Mouse (Mus musculus) spleen, postnatal 10 days (tissue): ENCODE measurements at regions not wholly inside any gene's neighbourhood (a gene's known extent, or its start where the extent isn't known, plus 50 kb on each side); places are given as distances from the start of the nearest gene placed in this dataset.
"Not testable (repeated sequence)": the region's sequence is repeated elsewhere in the genome, so short reads cannot be mapped to it uniquely, and the experiment has no call there.

Source experiments
- DNase-seq, 2 experiments: peaks; one replicate each; pipeline ENCODE4 v3.0.0; 2021 to 2022; ENCODE audit warnings: low spot score in 2 of 2

DNA sequence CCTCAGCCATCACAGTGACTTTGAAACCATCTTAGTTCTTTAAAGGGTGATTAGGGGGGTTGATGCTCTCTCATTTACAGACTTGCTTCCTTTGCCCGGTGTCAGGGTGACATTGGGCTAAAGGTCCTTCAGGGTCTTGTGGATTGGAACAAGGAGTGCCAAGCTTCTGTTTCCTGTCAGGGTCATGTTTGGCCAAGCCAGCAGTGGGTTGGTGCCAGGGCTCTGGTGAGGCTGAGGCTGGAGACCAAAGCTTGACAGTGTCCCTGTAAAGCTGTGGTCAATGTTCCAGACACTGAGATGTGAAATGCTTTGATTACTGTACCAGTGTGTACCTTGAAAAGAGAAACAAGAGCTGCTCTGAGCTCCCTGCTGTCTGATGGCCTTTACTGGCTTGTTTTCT lies 150.8 kb upstream of the Fam3c start:
- DNase-seq: no peak

DNA sequence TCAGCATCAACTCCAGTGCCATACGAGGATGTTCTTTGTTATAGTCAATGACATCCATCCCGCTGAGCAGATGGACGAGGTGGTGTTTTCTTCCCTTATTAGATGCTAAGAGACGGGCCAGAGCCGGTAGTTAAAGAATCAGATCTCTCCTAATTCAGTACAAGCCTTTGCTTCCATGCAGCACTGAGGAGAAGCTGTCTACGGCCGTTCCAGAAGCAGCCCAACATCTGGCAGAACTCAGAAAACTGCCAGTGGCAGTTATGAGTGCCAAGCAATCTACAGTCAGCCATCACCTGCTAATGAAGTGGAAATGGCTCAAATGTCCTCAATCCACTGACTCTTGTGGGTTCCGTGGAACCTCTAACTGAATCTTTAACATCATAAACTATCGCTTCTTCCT lies 141.3 kb upstream of the Fam3c start:
- no peak for DNase-seq

DNA sequence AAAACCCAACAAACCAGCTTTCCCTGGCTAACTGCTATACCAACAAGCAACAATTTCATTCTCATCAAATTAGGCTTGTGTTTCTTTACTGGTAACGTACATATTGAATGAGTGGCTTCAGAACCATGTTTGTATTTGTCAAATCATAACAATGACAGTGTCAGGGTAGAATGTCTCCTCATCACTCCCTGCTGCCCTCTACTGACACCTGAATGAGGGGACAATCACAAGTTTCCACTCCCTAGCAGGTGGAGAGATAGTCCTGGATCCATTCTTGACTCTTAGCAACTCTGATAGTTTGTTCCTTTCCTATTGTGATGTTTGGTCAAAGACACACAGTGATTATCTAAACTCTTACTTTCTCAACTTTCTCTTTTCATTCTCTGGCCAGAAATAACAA lies 140.4 kb upstream of the Fam3c start:
- peak in 1 of 2 experiments; percentile 36 for DNase-seq

DNA sequence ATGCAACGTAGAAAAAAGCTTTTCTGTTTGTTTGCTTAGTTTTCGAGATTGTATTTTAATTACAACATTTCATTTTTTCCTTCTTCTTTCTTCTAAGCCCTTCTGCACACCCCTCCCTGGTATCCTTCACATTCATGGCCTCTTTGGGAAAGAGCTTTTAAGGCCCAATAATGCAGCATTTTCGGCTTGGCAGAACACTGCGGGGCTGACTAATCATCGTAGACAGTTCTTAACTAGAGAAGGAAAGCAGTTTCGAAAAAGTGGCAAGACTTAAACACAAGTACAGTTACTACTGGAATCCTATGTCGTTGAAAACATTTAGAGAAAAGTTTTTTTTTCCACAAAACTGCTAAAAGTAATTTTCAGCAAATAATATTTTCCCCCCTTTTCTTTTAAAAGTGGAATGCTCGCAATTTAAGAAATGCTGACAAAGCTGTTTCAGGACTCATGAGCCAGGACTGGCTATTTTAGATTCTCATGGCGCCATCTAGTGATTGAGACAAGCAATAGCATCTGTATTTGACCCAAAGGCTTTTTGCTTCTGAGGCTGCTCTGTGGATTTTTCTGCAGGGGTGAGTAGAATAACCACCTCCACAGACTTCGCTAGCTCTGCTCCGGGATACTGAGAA lies 137.7 kb upstream of the Fam3c start:
- DNase-seq: no peak

DNA sequence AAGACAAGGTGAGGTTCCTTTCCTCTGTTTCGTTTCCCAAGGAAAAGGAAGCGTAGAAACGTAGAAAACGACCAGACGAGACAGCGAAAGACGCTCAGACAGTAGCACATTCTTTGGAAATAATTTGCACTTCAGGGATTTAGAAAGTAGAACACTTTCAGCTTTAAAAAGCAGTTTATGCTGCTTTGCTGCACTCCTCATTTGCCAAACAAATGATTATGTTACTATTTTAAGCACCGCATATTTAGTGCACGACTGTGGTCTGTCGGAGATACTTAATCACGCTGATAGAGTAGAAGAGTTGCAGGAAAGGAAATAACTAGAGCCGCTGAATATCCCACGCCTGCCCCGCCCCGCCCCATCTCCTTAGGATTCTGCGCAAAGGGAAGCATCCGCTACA lies 136.9 kb upstream of the Fam3c start:
- no peak for DNase-seq

DNA sequence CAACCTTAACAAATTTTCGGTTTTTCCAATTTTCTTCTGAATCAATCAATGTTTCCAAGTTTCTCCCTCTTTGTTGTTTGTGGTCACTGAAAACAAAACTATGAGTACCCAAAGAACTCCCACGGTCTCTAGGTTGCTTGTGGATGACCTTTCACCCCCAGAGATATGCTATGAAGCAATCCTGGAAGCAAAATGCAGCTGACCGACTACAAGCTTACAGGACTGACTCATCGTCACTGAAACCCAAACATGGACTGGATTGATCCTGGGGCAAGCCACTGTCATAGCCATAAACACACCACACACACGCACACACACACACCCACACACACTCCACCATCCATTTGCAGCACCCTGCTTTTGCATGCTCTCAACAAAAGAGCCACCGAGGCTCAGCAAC lies 134.7 kb upstream of the Fam3c start:
- no peak for DNase-seq

DNA sequence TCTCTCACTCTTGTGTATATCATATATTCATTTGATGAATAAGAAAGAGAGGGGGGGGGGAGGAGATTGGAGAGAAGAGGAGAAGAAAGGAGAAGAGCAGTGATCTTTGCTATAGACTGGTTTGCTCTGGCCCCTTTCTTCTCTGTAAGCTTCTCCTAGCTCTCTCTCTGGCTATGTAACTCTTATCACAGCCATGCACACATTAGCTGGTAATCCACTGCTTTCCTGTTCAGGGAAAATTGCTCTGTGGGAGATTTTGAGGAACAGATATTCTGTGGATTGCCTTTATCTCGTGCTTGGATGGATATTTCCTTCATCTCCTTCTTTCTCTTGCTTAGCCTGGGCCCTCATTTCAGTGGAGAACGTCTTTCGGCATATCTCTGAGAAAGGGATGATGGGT lies 131.4 kb upstream of the Fam3c start:
- no peak for DNase-seq

DNA sequence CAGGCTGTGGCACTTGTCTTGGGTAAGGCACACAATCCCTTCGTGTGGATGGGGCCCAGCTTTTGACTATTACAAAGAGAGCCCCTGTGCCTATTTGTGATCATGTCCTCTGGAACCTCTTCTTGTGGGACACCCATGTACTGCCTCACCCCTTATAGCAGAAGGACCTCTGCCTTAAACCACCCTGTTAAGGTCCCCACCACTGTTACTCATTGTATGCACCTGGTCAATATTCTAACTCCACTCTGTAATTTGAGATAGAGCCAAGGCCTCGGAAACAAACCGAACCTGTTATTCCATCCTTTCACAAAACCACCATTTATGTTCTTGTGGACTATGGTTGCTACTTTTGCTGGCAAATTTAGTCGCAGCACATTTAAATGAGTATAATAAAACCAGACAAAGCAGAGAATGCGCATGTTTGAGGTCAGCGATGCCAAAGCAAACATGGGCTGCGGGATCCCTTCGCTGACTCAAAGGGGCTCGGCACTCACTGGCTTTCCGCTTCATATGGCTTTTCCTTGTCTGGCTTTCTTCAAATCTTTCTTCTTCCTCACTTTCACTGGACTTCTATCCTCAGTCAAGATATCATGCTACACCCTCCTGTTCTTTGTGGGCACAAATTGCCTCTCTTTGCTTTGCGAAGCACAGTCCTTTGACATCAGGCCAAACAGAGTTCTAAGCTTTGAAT lies 129.9 kb upstream of the Fam3c start:
- no peak for DNase-seq

DNA sequence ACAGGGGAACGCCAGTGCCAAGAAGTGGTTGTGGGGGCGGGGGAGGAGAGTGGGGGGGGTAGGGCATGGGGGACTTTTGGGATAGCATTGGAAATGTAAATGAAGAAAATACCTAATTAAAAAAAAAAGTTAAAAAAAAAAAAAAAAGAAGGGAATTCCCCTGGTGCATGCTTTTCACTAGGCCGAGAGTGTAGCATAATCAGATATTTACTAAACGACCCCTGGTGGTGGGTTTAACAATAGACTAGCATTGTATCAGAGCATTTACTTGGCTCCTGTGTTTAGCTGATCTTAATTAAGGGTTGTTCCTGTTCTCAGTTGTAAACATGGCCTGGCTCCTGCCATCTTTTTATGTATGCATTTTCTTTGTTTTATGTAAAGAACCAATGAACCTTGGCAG lies 126.2 kb upstream of the Fam3c start:
- DNase-seq: not testable (repeated sequence)

DNA sequence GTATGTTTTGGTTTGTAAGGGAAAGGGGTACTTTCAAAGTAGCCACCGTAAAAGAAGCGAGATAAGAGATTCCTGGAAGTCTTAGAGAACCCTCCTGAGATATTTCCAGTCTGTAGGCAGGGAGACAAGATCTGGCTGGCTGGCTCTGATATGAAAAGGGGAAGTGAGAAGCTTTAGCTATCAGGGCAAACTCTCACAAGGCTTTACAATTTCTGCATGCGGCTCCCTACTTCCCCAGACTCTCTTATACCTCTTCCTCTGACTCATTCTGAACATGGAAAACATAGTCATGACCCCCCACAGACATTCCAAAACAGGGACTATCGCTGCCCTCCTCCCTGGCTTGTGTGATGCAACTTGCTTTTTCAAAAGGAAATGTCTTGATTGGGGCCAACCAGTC lies 118.6 kb upstream of the Fam3c start:
- DNase-seq: no peak

DNA sequence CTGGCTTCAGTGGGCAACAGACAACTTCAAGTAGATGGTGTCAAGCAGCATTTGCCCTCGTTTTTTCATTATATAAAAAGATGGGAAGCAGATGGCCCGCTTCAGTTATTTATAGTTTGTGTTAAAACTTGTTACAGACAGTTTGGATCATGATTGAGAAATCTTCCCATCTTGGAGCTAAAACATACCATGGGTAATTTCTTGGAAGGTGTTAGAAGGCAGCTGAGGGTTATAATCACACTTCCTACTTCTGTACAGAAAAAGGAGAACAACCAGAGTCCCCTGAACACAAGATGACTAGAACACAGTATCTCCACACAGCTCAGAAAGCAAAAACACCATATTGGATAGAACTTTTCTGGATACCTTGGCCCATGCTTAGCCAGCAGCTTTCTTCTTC lies 118.0 kb upstream of the Fam3c start:
- DNase-seq: no peak

DNA sequence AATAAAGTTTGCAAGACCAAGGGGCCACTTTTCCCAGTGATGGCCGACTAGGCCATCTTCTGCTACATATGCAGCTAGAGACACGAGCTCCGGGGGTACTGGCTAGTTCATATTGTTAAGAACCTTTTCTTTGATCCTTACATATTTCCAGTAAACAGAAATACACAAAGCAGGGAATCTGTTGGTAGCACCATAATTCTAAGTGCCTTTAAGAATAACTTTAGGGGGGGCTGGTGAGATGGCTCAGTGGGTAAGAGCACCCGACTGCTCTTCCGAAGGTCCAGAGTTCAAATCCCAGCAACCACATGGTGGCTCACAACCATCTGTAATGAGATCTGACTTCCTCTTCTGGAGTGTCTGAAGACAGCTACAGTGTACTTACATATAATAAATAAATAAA lies 116.4 kb upstream of the Fam3c start:
- not testable (repeated sequence) for DNase-seq

DNA sequence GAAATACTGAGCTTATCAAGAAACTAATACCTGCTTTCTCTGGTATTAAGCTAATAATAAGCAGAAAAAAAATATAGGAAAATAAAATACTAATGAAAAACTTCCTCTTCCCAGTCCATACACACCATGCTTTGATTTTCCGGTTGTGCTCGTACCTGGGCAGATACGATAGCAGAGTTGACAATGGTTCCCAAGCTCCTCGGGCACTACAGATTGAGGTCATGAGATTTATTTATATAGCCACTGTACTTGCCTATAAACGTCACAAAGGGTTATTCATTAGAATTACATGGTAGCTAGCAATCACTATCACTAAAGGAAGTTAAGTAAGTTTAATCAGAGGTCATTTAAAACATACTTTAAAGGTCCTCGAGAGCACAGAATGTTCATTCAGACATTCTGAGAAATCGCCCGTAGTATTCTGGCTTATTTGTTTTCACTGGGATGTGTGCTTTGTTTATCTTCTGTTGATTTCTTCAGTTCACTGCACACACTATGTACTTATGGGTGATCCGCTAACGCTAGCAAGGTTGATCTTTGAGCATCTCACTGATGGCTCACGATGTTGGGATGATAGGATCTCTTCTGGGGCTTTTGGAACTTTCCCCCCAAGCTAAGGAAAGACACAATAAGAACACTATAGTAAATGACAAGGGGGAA lies 111.4 kb upstream of the Fam3c start:
- DNase-seq: no peak

DNA sequence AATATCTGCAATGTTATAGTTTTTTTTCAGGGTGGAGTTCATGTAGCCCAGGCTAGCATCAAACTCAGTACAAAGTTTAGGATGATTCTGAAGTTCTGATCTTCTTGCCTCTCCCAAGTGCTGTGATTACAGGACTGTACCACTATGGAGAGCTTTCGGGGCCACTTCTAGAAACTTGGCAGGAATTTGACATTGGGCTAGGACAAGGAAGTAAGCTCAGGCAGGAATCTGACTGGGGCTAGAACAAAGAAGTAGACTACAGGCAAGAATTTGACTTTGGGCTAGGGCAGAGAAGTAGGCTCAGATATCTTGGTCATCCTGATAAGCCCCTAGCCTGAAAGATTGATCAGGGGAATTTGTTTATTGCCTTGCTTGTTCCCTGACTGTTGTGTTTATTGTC lies 109.9 kb upstream of the Fam3c start:
- no peak for DNase-seq

DNA sequence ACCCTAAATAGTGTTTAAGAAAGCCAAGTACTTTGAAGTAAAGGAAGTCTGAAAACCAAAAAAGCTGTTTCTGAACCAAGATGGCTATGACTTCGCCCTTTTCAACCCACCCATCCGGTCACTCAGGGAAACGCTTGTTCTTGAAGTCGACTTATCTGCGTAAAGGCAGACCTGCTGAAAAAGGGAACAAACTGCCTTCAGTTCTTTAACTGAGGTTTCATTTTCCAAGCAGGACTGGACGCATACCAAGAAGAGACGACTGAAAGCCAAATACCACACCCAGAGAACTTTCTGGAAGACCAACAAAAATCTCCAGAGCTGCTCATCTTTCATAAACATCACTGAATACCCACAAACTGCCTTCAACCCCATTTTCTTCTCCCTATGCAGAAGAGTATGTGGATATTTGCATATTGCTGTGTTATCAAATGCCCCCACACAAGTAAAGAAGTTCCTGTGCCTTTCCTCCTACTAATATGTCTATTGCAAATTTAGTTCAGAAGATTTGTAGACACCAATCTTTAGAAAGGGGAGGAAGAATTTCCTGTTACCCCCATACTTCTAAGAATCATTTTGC lies 103.5 kb upstream of the Fam3c start:
- no peak for DNase-seq

DNA sequence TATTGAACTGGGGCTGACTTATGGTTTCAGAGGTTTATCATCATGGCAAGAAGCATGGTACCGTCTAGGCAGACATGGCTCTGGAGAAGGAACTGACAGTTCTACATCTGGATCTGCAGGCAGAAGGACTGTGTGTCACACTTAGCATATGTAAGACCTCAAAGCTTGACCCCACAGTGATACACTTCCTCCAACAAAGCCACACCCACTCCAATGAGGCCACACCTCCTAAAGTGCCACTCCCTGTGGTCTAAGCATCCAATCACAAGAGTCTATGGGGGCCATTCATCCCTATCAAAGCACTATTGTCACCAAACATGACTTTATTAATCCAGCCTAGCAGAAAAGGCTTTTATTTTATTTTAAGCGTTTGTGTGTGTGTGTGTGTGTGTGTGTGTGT lies 96.2 kb upstream of the Fam3c start:
- DNase-seq: peak in 1 of 2 experiments; percentile 27

DNA sequence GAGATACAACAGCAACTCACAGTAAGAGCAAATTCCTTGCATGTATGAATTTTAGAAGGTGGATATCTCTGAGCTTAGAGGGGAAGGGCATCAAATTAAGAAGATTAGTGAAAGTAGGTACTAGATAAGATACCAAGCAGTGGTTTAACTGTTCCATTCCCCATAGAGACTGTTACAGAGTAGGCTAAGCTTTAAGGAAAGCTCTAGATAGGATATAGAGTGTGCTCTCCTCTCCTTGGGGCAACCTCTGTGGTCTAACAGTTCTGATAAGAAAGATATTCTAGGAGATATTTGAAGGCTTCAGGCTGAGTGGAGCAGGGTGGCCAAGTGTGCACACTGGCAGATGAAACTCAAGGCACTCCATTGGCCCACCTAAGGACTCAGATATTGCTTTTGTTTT lies 94.5 kb upstream of the Fam3c start:
- DNase-seq: no peak

DNA sequence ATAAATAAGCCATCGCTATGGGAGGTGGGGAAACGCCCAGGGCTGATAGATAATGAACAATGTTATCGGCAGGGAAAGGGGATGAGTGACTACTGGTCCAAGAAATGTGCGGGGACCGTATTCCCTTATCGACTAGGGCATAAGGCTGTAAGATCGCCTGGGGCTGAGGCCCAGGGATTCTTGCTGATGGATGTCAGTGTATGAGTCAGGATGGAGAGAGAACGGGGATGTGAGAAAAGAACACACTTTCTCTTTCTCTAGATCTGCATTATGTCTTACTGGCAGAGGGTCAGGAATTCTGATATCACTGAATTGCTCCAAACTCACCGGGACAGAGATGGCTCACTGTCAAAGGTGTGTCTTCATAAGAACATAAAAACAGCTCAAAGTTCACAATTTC lies 92.9 kb upstream of the Fam3c start:
- DNase-seq: no peak

DNA sequence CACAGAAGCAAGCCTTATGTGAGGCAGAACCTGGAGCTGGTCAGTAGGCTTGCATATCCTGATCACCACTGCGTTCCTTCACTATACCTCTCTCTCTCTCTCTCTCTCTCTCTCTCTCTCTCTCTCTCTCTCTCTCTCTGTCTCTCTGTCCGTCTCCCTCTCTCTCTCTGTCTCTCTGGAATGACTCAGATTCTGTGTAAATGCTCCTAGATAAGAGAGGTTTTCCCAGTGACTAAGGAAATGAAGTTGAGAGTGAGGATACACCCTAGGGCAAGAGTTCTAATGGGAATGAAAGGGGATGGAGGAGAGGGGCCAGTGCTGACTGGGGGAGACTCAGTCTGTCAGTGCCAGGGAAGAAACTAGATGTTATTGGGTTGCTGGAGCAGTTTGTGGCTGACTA lies 91.6 kb upstream of the Fam3c start:
- no peak for DNase-seq

DNA sequence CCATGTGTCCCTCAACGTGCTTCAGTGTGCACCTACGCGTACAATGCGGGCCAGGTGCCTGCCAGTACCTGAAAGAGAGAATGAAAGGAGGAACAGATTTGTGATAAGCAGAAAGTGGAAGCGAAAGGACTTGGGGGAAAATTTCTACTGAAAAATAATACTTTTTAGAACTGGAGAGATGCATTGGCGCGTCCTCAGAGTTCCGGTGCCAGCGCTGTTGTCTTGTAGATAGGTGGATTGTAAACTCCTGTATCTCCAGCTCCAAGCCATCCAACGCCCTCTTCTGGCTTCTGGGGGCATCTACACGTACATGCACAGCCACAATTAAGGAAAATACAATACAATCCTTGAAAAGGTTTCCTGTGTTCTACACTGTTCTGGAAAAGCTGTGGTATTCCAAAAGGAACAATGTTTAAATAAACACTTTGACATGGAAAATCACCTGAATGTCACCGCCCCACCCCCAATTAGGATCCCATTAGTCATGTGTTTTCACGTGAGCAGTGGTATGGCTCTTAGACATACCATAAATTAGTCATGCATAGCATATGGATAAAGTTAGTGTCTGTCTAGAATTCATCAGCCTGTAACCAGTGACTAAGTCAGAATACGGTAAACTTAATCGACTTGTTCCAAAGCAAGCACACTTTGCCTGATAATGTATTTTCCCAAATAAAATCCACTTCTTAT lies 90.7 kb upstream of the Fam3c start:
- peak in 1 of 2 experiments; percentile 17 for DNase-seq

DNA sequence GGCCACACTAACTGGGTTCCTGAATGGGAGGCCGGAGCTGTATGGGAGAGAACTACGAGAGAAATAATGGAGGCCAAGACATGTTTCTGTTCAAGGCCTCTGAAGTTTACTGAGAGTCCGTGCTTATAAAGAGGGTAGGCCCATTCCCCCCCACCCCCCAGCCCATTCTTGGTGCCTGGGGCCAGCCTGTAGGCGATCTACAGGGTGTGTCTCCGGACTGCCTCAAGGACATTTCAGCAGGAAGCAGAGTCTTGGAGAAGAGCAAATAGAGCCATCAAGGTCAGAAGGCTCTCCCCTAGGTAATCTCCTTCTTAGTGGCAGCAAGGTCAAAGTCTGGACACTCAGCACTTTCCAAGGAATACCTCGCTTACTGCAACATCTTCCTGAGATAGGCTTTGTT lies 88.8 kb upstream of the Fam3c start:
- DNase-seq: not testable (repeated sequence)

DNA sequence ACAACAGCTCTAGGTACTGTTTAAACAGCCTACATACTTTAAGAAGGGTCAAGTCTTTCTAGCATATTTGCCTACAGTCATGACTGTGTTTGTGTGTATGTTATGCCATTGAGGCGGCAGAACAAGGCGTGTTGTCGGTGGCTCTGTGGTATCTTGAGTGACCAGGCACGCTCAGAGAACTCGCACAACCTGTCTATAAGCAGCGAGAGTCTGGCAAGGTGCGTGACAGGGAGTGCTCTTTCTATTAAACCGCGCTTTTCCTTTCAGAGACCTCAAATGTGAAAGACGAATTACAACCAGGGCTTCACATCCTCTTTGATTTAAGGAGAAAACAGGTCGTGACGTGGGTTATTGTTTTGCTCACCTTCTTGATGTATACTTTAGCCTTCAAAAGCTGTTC lies 88.2 kb upstream of the Fam3c start:
- no peak for DNase-seq
